Mouse (Mus musculus) MEL (cell line): ENCODE measurements around the gene Usp32. TPM values are rescaled to one million over a fixed set of nuclear protein-coding genes. Genes with fewer than 3 reads are reported as not detected.

Experiments
- DNase-seq: peaks from one replicate; pipeline ENCODE4 v3.0.0; 2011; ENCODE audit warnings: low read depth, low spot score
- H3K27ac ChIP-seq: 2 replicates; pipeline ENCODE4 v1.5.1; 2012; ENCODE audit warnings: low read depth, mild to moderate bottlenecking, control low read depth, low read length, moderate library complexity; ENCODE audit not compliant: control insufficient read depth
- H3K27me3 ChIP-seq, 2 experiments: fragments of 150-350 bp in 1 of 2; sonication (generic) in 1 of 2; 2 replicates each; pipeline ENCODE4 v1.6.1; 2012; ENCODE audit warnings: low read length in 2 of 2, mild to moderate bottlenecking in 2 of 2, improper control_type of control experiment in 1 of 2, moderate library complexity in 1 of 2; ENCODE audit not compliant: insufficient read depth in 2 of 2, control insufficient read depth in 1 of 2
- H3K36me3 ChIP-seq, 2 experiments: 2 replicates each; pipeline ENCODE4 v1.6.1; 2012 to 2014; ENCODE audit warnings: low read length in 2 of 2, improper control_type of control experiment in 1 of 2, inconsistent platforms in 1 of 2, mild to moderate bottlenecking in 1 of 2; ENCODE audit not compliant: insufficient read depth in 2 of 2, control insufficient read depth in 1 of 2
- H3K4me1 ChIP-seq, 2 experiments: fragments of 150-350 bp in 1 of 2; sonication (generic) in 1 of 2; 2 replicates each; pipeline ENCODE4 v1.6.1; 2012; ENCODE audit warnings: low read length in 2 of 2, improper control_type of control experiment in 1 of 2, mild to moderate bottlenecking in 1 of 2; ENCODE audit not compliant: insufficient read depth in 2 of 2, control insufficient read depth in 1 of 2
- H3K4me3 ChIP-seq, 2 experiments: fragments of 150-350 bp in 1 of 2; sonication (generic) in 1 of 2; 2 replicates each; pipeline ENCODE4 v1.5.1; 2012; ENCODE audit warnings: low read depth in 2 of 2, low read length in 2 of 2, mild to moderate bottlenecking in 2 of 2, moderate library complexity in 2 of 2, control low read depth in 1 of 2, improper control_type of control experiment in 1 of 2; ENCODE audit not compliant: control insufficient read depth in 1 of 2, insufficient read depth in 1 of 2
- H3K79me2 ChIP-seq: 2 replicates; pipeline ENCODE4 v1.6.1; 2012; ENCODE audit warnings: mild to moderate bottlenecking, low read length, moderate library complexity; ENCODE audit not compliant: control insufficient read depth, poor library complexity, insufficient read depth
- H3K9ac ChIP-seq: 2 replicates; pipeline ENCODE4 v1.6.1; 2012; ENCODE audit warnings: low read depth, mild to moderate bottlenecking, control low read depth, low read length, moderate library complexity; ENCODE audit not compliant: control insufficient read depth, poor library complexity, severe bottlenecking
- H3K9me3 ChIP-seq: fragments of 150-350 bp; sonication (generic); replicated peaks from 2 replicates; pipeline ENCODE4 v1.6.1; 2012; ENCODE audit warnings: mild to moderate bottlenecking, low read length, improper control_type of control experiment, moderate library complexity; ENCODE audit not compliant: insufficient read depth
- BHLHE40 ChIP-seq: IDR thresholded peaks from 2 replicates; pipeline ENCODE4 v1.6.1; 2012; ENCODE audit warnings: low read depth, mild to moderate bottlenecking, inconsistent platforms, low read length, improper control_type of control experiment, borderline replicate concordance
- CHD1 ChIP-seq: IDR thresholded peaks from 2 replicates; pipeline ENCODE4 v1.6.1; 2012; ENCODE audit warnings: low read depth, mild to moderate bottlenecking, inconsistent platforms, low read length, improper control_type of control experiment
- CHD2 ChIP-seq: IDR thresholded peaks from 2 replicates; pipeline ENCODE4 v1.6.1; 2011; ENCODE audit warnings: low read length, improper control_type of control experiment
- CTCF ChIP-seq, 3 experiments: IDR thresholded peaks in 2 of 3; conservative IDR thresholded peaks in 1 of 3; 2 replicates each; pipeline ENCODE4 v1.5.1; 2011 to 2012; ENCODE audit warnings: low read length in 3 of 3, low read depth in 2 of 3, mild to moderate bottlenecking in 2 of 3, improper control_type of control experiment in 1 of 3, inconsistent platforms in 1 of 3, mixed read lengths in 1 of 3, moderate library complexity in 1 of 3; ENCODE audit not compliant: control insufficient read depth in 1 of 3, insufficient read depth in 1 of 3, poor library complexity in 1 of 3, severe bottlenecking in 1 of 3
- E2F4 ChIP-seq: IDR thresholded peaks from 2 replicates; pipeline ENCODE4 v1.6.1; 2011; ENCODE audit warnings: low read depth, low read length, improper control_type of control experiment, borderline replicate concordance
- ELF1 ChIP-seq: IDR thresholded peaks from 2 replicates; pipeline ENCODE4 v1.6.1; 2014; ENCODE audit warnings: low read depth, mild to moderate bottlenecking, inconsistent platforms, low read length, improper control_type of control experiment, moderate library complexity
- EP300 ChIP-seq, 2 experiments: IDR thresholded peaks; 2 replicates each; pipeline ENCODE4 v1.6.1; 2011; ENCODE audit warnings: improper control_type of control experiment in 2 of 2, low read length in 2 of 2, low read depth in 1 of 2, mild to moderate bottlenecking in 1 of 2
- ETS1 ChIP-seq: IDR thresholded peaks from 2 replicates; pipeline ENCODE4 v1.6.1; 2012; ENCODE audit warnings: low read depth, mild to moderate bottlenecking, inconsistent platforms, low read length, improper control_type of control experiment, moderate library complexity
- GABPA ChIP-seq: IDR thresholded peaks from 2 replicates; pipeline ENCODE4 v1.6.1; 2012; ENCODE audit warnings: low read depth, mild to moderate bottlenecking, inconsistent platforms, low read length, improper control_type of control experiment, moderate library complexity
- GATA1 ChIP-seq: IDR thresholded peaks from 2 replicates; pipeline ENCODE4 v1.6.1; 2011; ENCODE audit warnings: low read depth, low read length, improper control_type of control experiment
- HCFC1 ChIP-seq: IDR thresholded peaks from 2 replicates; pipeline ENCODE4 v1.6.1; 2012; ENCODE audit warnings: low read depth, mild to moderate bottlenecking, inconsistent platforms, low read length, improper control_type of control experiment, moderate library complexity
- JUND ChIP-seq: IDR thresholded peaks from 2 replicates; pipeline ENCODE4 v1.6.1; 2011; ENCODE audit warnings: low read depth, mild to moderate bottlenecking, improper control_type of control experiment, low read length
- KAT2A ChIP-seq: conservative IDR thresholded peaks from 2 replicates; pipeline ENCODE4 v1.6.1; 2012; ENCODE audit warnings: low read depth, low read length, improper control_type of control experiment, inconsistent platforms
- MAFK ChIP-seq: IDR thresholded peaks from 2 replicates; pipeline ENCODE4 v1.6.1; 2011; ENCODE audit warnings: low read depth, mild to moderate bottlenecking, low read length, improper control_type of control experiment, borderline replicate concordance
- MAX ChIP-seq: IDR thresholded peaks from 2 replicates; pipeline ENCODE4 v1.6.1; 2011; ENCODE audit warnings: low read length, improper control_type of control experiment
- MAZ ChIP-seq: IDR thresholded peaks from 2 replicates; pipeline ENCODE4 v1.6.1; 2012; ENCODE audit warnings: low read depth, mild to moderate bottlenecking, inconsistent platforms, low read length, improper control_type of control experiment
- MEF2A ChIP-seq: IDR thresholded peaks from 2 replicates; pipeline ENCODE4 v1.6.1; 2014; ENCODE audit warnings: low read depth, mild to moderate bottlenecking, inconsistent platforms, low read length, improper control_type of control experiment; ENCODE audit not compliant: poor library complexity, insufficient replicate concordance, severe bottlenecking; ENCODE audit errors: extremely low read depth
- MXI1 ChIP-seq: IDR thresholded peaks from 2 replicates; pipeline ENCODE4 v1.6.1; 2011; ENCODE audit warnings: mild to moderate bottlenecking, low read depth, low read length, improper control_type of control experiment
- MYB ChIP-seq: IDR thresholded peaks from 2 replicates; pipeline ENCODE4 v1.6.1; 2011; ENCODE audit warnings: mild to moderate bottlenecking, low read depth, low read length, improper control_type of control experiment
- MYC ChIP-seq: IDR thresholded peaks from 2 replicates; pipeline ENCODE4 v1.6.1; 2011; ENCODE audit warnings: low read depth, mild to moderate bottlenecking, low read length, improper control_type of control experiment, moderate library complexity
- NELFE ChIP-seq: IDR thresholded peaks from 2 replicates; pipeline ENCODE4 v1.6.1; 2011; ENCODE audit warnings: low read depth, low read length, improper control_type of control experiment
- POLR2A ChIP-seq, 2 experiments: IDR thresholded peaks; 2 replicates each; pipeline ENCODE4 v1.6.1; 2011 to 2012; ENCODE audit warnings: low read length in 2 of 2, mild to moderate bottlenecking in 2 of 2, control low read depth in 1 of 2, improper control_type of control experiment in 1 of 2, low read depth in 1 of 2, moderate library complexity in 1 of 2; ENCODE audit not compliant: control insufficient read depth in 1 of 2, insufficient read depth in 1 of 2, poor library complexity in 1 of 2
- POLR2AphosphoS2 ChIP-seq: IDR thresholded peaks from 2 replicates; pipeline ENCODE4 v1.6.1; 2011; ENCODE audit warnings: low read length, improper control_type of control experiment
- POLR2AphosphoS5 ChIP-seq: IDR thresholded peaks from 2 replicates; pipeline ENCODE4 v1.6.1; 2012; ENCODE audit warnings: low read depth, borderline replicate concordance, mild to moderate bottlenecking, inconsistent platforms, low read length, moderate library complexity, mixed read lengths
- RCOR1 ChIP-seq: IDR thresholded peaks from 2 replicates; pipeline ENCODE4 v1.6.1; 2012; ENCODE audit warnings: low read depth, mild to moderate bottlenecking, inconsistent platforms, low read length, improper control_type of control experiment
- SIN3A ChIP-seq: IDR thresholded peaks from 2 replicates; pipeline ENCODE4 v1.6.1; 2012; ENCODE audit warnings: low read length, improper control_type of control experiment, inconsistent platforms
- SMC3 ChIP-seq: IDR thresholded peaks from 2 replicates; pipeline ENCODE4 v1.6.1; 2011; ENCODE audit warnings: low read depth, low read length, improper control_type of control experiment
- TAL1 ChIP-seq: IDR thresholded peaks from 2 replicates; pipeline ENCODE4 v1.6.1; 2012; ENCODE audit warnings: mild to moderate bottlenecking, inconsistent platforms, low read length, moderate library complexity, mixed read lengths
- TBP ChIP-seq: IDR thresholded peaks from 2 replicates; pipeline ENCODE4 v1.8.0; 2011; ENCODE audit warnings: low read depth, low read length, improper control_type of control experiment
- UBTF ChIP-seq: IDR thresholded peaks from 2 replicates; pipeline ENCODE4 v1.6.1; 2012; ENCODE audit warnings: low read depth, mild to moderate bottlenecking, inconsistent platforms, low read length, improper control_type of control experiment, moderate library complexity, borderline replicate concordance; ENCODE audit not compliant: insufficient read depth
- USF1 ChIP-seq: IDR thresholded peaks from 2 replicates; pipeline ENCODE4 v1.6.1; 2014; ENCODE audit warnings: low read depth, mild to moderate bottlenecking, inconsistent platforms, low read length, improper control_type of control experiment, moderate library complexity
- ZC3H11A ChIP-seq: IDR thresholded peaks from 2 replicates; pipeline ENCODE4 v1.6.1; 2012; ENCODE audit warnings: low read depth, mild to moderate bottlenecking, inconsistent platforms, low read length, improper control_type of control experiment
- ZKSCAN1 ChIP-seq: IDR thresholded peaks from 2 replicates; pipeline ENCODE4 v1.6.1; 2012; ENCODE audit warnings: low read depth, mild to moderate bottlenecking, inconsistent platforms, low read length, improper control_type of control experiment, moderate library complexity
- ZMIZ1 ChIP-seq: IDR thresholded peaks from 2 replicates; pipeline ENCODE4 v1.6.1; 2012; ENCODE audit warnings: low read depth, mild to moderate bottlenecking, inconsistent platforms, low read length, improper control_type of control experiment, moderate library complexity
- ZNF384 ChIP-seq: IDR thresholded peaks from 2 replicates; pipeline ENCODE4 v1.6.1; 2012; ENCODE audit warnings: low read depth, mild to moderate bottlenecking, inconsistent platforms, low read length, improper control_type of control experiment
- polyA plus RNA-seq, 2 experiments: library from polyadenylated mRNA; stranded (reverse) in 1 of 2; unstranded in 1 of 2; fragments of >175 nt in 1 of 2; fragments of >200 nt in 1 of 2; gene quantifications; 2 replicates each; pipeline versions ENCODE4 v1.2.1 to v1.2.4; 2012; ENCODE audit warnings: low replicate concordance in 2 of 2, low read depth in 1 of 2; ENCODE audit not compliant: insufficient read length in 2 of 2, insufficient read depth in 1 of 2, missing spikeins in 1 of 2
- total RNA-seq: library from RNA; depleted of rRNA; stranded (reverse); fragments of 300-350 nt; gene quantifications from 2 replicates; pipeline ENCODE4 v1.2.3, GENCODE M21; 2012; rRNA removed

The Usp32 gene
- total RNA-seq (11.3 and 12.5 TPM in 2 replicates), polyA plus RNA-seq (10 to 100 TPM in 1 of 2 experiments, not detected in 1; 11.5 TPM)

DNA sequence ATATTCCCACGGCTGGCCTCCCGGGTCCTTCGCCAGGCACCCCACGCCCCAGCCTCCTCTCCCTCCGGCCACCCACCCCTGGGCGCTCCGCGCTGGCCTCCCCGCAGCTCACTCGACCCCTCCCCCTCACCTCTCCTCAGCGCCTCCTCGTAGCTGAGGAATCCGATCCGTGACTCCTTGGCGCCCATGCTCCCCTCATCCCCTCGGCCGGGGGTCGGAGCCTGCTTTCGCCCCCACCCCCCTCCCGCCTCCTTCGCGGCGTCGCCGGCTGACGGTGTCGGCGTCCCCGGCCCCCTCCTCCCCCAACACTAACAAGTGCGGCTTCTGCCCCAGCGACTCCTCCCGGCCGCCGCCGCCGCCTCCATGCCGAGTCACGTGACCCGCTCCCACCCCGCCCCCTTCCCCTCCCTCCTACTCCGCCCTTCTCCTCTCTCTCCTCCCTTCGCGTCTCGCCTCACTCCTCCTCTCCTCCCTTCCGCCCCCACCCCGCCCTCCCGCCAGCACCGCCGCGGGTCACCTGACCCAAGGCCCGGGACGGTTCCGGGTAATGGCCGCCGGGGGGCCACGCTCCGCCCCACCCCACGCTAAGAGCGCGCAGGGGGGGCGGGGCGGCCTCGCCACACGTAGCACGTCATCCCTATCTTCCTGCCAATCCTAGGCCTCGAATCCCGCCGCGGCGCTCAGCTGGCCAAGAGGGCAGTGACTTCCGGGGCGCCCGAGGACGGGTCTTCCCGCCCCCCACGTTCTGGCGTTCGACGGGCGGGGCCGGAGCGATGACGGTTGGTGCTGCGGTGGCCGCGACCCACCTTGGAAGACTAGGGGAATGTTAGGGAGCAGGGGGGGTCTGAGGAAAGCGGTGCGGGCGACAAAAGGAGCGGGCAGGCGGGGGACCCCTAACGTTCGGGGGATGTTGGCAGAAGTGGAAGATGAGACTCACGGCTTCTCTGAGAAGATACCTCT, at the start of gene Usp32:
TSS of gene Usp32 (minus strand) at position 581 of the 960 bp plus-strand sequence.
- Histone ChIP-seq H3K9ac (peak within 1 kb of the TSS; percentile 98), H3K36me3 (peaks cover 0 to 20% of the 10 kb centered on the region in 2 experiments; a peak in 2 of 4 replicates), H3K9me3 (no peaks in the 10 kb centered on the region), H3K4me3 (peak within 1 kb of the TSS; percentile 74 to 98), H3K27me3 (no peaks in the 10 kb centered on the region), H3K27ac (peak within 1 kb of the TSS; percentile 93), H3K4me1 (peaks cover 8 to 11% of the 10 kb centered on the region in 2 experiments), H3K79me2 (peaks cover 24% of the 10 kb centered on the region)
- DNase-seq: peak; percentile 99
- TF ChIP-seq CTCF (IDR thresholded peaks at IDR 0.05 in 2 of 3, conservative IDR thresholded peaks at IDR 0.05 in 1 of 3; ENCODE audit: control insufficient read depth in 1 of 3, insufficient read depth in 1 of 3, low read depth in 2 of 3, low read length in 3 of 3, poor library complexity in 1 of 3, severe bottlenecking in 1 of 3): 0 out of 6 replicates have a peak, but pooled peaks of 1 of the 3 experiments have one; percentile 10
- peak; percentile 52; the same call in 1 of the 2 replicates for TF ChIP-seq KAT2A
- TF ChIP-seq SMC3: no peak
- peak; percentile 93 for TF ChIP-seq USF1
- peak; percentile 96 for TF ChIP-seq ELF1
- 0 out of 4 replicates have a peak, but pooled peaks of 1 of the 2 experiments have one; percentile 57 for TF ChIP-seq EP300 (IDR thresholded peaks at IDR 0.05; ENCODE audit: low read depth in 1 of 2, low read length in 2 of 2)
- TF ChIP-seq TBP: 0 out of 2 replicates have a peak, but pooled peaks have one; percentile 37
- peak; percentile 87 for TF ChIP-seq NELFE
- TF ChIP-seq BHLHE40: peak; percentile 56; the same call in 1 of the 2 replicates
- TF ChIP-seq SIN3A: peak; percentile 56
- TF ChIP-seq MAZ: peak; percentile 96
- TF ChIP-seq MYC: no peak
- TF ChIP-seq E2F4: no peak
- TF ChIP-seq CHD2: no peak
- no peak for TF ChIP-seq POLR2AphosphoS5
- no peak for TF ChIP-seq MEF2A
- no peak for TF ChIP-seq GATA1
- TF ChIP-seq ETS1: peak; percentile 88
- TF ChIP-seq MYB: peak; percentile 83
- TF ChIP-seq GABPA: no peak
- TF ChIP-seq MAX: no peak; the same call in 1 of the 2 replicates
- TF ChIP-seq ZMIZ1: no peak
- peak; percentile 84 for TF ChIP-seq HCFC1
- no peak for TF ChIP-seq ZKSCAN1
- peak; percentile 39; the same call in 1 of the 2 replicates for TF ChIP-seq MXI1
- no peak for TF ChIP-seq TAL1
- no peak for TF ChIP-seq ZC3H11A
- peak; percentile 76 to 88 for TF ChIP-seq POLR2A (IDR thresholded peaks at IDR 0.05; ENCODE audit: control insufficient read depth in 1 of 2, insufficient read depth in 1 of 2, low read depth in 1 of 2, low read length in 2 of 2, poor library complexity in 1 of 2)
- no peak for TF ChIP-seq ZNF384
- no peak for TF ChIP-seq JUND
- TF ChIP-seq MAFK: no peak
- no peak for TF ChIP-seq CHD1
- TF ChIP-seq UBTF: no peak
- peak; percentile 72; the same call in 1 of the 2 replicates for TF ChIP-seq POLR2AphosphoS2
- no peak for TF ChIP-seq RCOR1
